ENCODE assay signal across 9 mouse cellular contexts in the genomic region with DNA sequence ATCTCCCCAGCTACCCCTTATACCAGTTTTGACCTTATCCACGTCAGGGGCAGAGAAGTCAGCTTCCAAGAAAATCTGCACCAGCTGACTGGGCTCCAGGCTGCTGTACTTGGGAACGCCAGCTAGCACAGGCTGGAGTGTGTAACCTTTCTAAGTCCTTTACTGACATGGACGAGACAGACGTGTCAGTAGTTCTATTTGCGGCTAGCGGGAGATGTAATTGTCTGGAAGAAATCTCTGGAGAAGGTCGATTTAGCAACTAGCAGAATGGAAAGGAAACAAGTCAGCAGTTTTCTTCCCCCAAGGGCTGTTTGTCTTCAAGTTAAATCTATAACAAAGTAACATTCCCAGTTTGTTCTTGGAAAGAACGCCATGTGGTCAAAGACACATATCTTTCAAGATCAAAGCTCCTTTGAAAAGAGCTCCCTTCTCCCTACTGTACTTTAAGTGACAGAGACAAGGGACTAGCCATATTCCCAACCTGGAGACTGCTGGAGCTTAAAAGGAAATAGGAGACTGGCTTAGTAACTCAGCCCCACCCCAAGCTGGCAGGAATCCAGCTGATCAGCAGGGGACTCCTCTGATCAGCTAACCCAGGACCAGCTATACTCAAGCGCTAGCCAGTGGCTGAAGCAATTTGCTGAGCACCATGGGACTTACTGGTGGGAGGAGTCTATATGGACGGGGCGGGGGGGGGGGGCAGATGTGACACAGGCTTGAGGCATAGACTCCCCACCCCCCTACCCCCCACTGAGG. TPM values are rescaled to one million over a fixed set of nuclear protein-coding genes. Genes with fewer than 3 reads are reported as not detected.
DNase-seq lines count a peak whose midpoint lies in the region; ATAC-seq and TF ChIP-seq lines count a peak whose summit lies in the region.
"Had no signal": no experiment of that assay in that cellular context is flagged by ENCODE, and none has a peak within 500 bp of the region (broad histone marks: within the 10 kb centered on the region; RNA-seq: fewer than 3 reads in every experiment).

No protein-coding gene starts in this region.

- peaks cover 44% of the 10 kb centered on the region for H3K4me1 ChIP-seq in embryonic facial prominence, embryonic 10.5 days
- H3K4me1 ChIP-seq in limb, embryonic 13.5 days, result peaks cover 53% of the 10 kb centered on the region
- peaks cover 13% of the 10 kb centered on the region for H3K4me1 ChIP-seq in stomach, postnatal 0 days (replicated peaks; ENCODE audit: control insufficient read depth, insufficient read depth)

- H3K4me2 ChIP-seq in limb, embryonic 13.5 days (replicated peaks), result no peak overlapping the region
- no peak overlapping the region for H3K4me2 ChIP-seq in stomach, postnatal 0 days (replicated peaks; ENCODE audit: low read depth)

- no peaks in the 10 kb centered on the region for H3K36me3 ChIP-seq in embryonic facial prominence, embryonic 10.5 days (replicated peaks)
- H3K36me3 ChIP-seq in limb, embryonic 13.5 days, result no peaks in the 10 kb centered on the region
- H3K36me3 ChIP-seq in stomach, postnatal 0 days (ENCODE audit: control insufficient read depth, insufficient read depth, low read length), result no peaks in the 10 kb centered on the region

- intact Hi-C loops in heart, postnatal 25 days (cut with DNase I), result no loop called here

- TF ChIP-seq EP300 in stomach, postnatal 0 days (optimal IDR thresholded peaks at IDR 0.05), result no peak

- DNase-seq in heart, adult 18-20 months, result peak; percentile 47 to 57
- no peak for DNase-seq in heart, postnatal 25 days (ENCODE audit: low spot score)
- peak; percentile 52 for DNase-seq in embryonic facial prominence, embryonic 10.5 days (ENCODE audit: low spot score)
- DNase-seq in heart, postnatal 4 days, result peak; percentile 72
- peak; percentile 90 for DNase-seq in stomach, postnatal 0 days (ENCODE audit: low spot score)
- no peak for DNase-seq in B cell, adult 2 months
- DNase-seq in left cerebral cortex, adult 9 months (ENCODE audit: low spot score in 2 of 2), result no peak

- peak; percentile 57 for ATAC-seq in limb, embryonic 13.5 days (ENCODE audit: low FRiP score, low read depth)
- peak; percentile 53 for ATAC-seq in stomach, postnatal 0 days (ENCODE audit: low FRiP score, low TSS enrichment)
- ATAC-seq: Patski had no signal

- 0 out of 2 replicates have a peak, but pooled peaks cover 19% of the 10 kb centered on the region for H3K27me3 ChIP-seq in embryonic facial prominence, embryonic 10.5 days (replicated peaks; ENCODE audit: low read depth, poor library complexity, severe bottlenecking)
- H3K27me3 ChIP-seq in limb, embryonic 13.5 days, result no peaks in the 10 kb centered on the region
- H3K27me3 ChIP-seq in stomach, postnatal 0 days (ENCODE audit: control insufficient read depth, insufficient read depth, low read length), result no peaks in the 10 kb centered on the region
- H3K27me3 ChIP-seq: Patski had no signal

- 28% methylated on average over 11 of the region's 11 CpGs for WGBS in embryonic facial prominence, embryonic 10.5 days
- 19% methylated on average over 11 of the region's 11 CpGs for WGBS in limb, embryonic 13.5 days
- WGBS in stomach, postnatal 0 days, result 25% methylated on average over 11 of the region's 11 CpGs

- peak overlapping the region; percentile 44; the same call in 1 of the 2 replicates for H3K27ac ChIP-seq in embryonic facial prominence, embryonic 10.5 days (replicated peaks)
- 0 out of 2 replicates have a peak overlapping the region, but pooled peaks have one; percentile 6 for H3K27ac ChIP-seq in limb, embryonic 13.5 days
- no peak overlapping the region; the same call in 1 of the 2 replicates for H3K27ac ChIP-seq in stomach, postnatal 0 days (replicated peaks)

- no peaks in the 10 kb centered on the region for H3K9me3 ChIP-seq in embryonic facial prominence, embryonic 10.5 days
- H3K9me3 ChIP-seq in limb, embryonic 13.5 days, result no peaks in the 10 kb centered on the region
- no peaks in the 10 kb centered on the region for H3K9me3 ChIP-seq in stomach, postnatal 0 days (ENCODE audit: control insufficient read depth, low read length)

- no peak for TF ChIP-seq CTCF in stomach, postnatal 0 days (IDR thresholded peaks at IDR 0.05; ENCODE audit: low read depth)

- H3K4me3 ChIP-seq in embryonic facial prominence, embryonic 10.5 days, result no peak overlapping the region
- H3K4me3 ChIP-seq in limb, embryonic 13.5 days, result no peak overlapping the region
- no peak overlapping the region for H3K4me3 ChIP-seq in stomach, postnatal 0 days (ENCODE audit: low read depth, low read length)

- H3K9ac ChIP-seq in limb, embryonic 13.5 days, result no peak overlapping the region
- H3K9ac ChIP-seq in stomach, postnatal 0 days (ENCODE audit: low read length), result no peak overlapping the region

RNA-seq across cellular contexts. Expression of a gene that starts 44.8 kb away (rescaled TPM):
- 1 to 10 TPM in 1 of 2 experiments, under 1 TPM in 1; 0.87 to 1.1 TPM for total RNA-seq in heart, adult 18-20 months (2021)
- total RNA-seq in heart, postnatal 25 days (2021), result under 1 TPM; 0.59 to 0.62 TPM
- polyA plus RNA-seq in embryonic facial prominence, embryonic 10.5 days (2016; fragmentation: Nextera tagmentation; extraction: Ambion mirVana), result 4.3 and 5.7 TPM in 2 replicates
- 1 to 10 TPM; 1.0 to 1.3 TPM for total RNA-seq in heart, postnatal 4 days (2021)
- polyA plus RNA-seq in limb, embryonic 13.5 days (2015; fragmentation: Nextera tagmentation; extraction: Ambion mirVana), result 4.4 and 6.2 TPM in 2 replicates
- polyA plus RNA-seq in stomach, postnatal 0 days (2015; fragmentation: Nextera tagmentation; extraction: Ambion mirVana), result 17.8 and 19.5 TPM in 2 replicates

Comparison
In these comparisons a context has a peak if more than half of its experiments do, and no peak if none do; other contexts are left out.
1. DNase-seq: peak in heart, adult 18-20 months (2 of 2), embryonic facial prominence, embryonic 10.5 days (single experiment), heart, postnatal 4 days (single experiment) and stomach, postnatal 0 days (single experiment); none in heart, postnatal 25 days (single experiment), B cell, adult 2 months (0 of 2) and left cerebral cortex, adult 9 months (0 of 2).